Mouse (Mus musculus) 416B (cell line): ENCODE data around the gene Adam22.
"Not testable (repeated sequence)": the region's sequence is repeated elsewhere in the genome, so short reads cannot be mapped to it uniquely, and the experiment has no call there.

ENCODE experiments used
- DNase-seq: peaks from one replicate; pipeline ENCODE4 v3.0.0; 2011; ENCODE audit warnings: low read depth

The Adam22 gene

DNA sequence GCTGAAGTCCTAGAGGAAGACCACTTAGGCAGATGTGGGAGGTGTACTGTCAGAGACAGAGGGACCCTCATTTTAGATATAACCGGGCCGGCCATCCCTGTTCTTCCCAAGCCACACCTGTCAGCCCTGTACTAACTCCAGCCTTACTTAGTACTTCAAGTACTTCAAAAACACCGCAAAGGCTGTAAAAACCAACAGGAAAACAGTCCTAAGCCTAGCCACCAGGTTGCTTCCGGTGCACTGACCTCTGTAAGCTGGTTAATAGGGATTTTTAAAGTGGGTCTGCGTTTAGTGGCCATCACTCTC is 311.0 kb downstream of the Adam22 start:
- DNase-seq: peak; percentile 37

DNA sequence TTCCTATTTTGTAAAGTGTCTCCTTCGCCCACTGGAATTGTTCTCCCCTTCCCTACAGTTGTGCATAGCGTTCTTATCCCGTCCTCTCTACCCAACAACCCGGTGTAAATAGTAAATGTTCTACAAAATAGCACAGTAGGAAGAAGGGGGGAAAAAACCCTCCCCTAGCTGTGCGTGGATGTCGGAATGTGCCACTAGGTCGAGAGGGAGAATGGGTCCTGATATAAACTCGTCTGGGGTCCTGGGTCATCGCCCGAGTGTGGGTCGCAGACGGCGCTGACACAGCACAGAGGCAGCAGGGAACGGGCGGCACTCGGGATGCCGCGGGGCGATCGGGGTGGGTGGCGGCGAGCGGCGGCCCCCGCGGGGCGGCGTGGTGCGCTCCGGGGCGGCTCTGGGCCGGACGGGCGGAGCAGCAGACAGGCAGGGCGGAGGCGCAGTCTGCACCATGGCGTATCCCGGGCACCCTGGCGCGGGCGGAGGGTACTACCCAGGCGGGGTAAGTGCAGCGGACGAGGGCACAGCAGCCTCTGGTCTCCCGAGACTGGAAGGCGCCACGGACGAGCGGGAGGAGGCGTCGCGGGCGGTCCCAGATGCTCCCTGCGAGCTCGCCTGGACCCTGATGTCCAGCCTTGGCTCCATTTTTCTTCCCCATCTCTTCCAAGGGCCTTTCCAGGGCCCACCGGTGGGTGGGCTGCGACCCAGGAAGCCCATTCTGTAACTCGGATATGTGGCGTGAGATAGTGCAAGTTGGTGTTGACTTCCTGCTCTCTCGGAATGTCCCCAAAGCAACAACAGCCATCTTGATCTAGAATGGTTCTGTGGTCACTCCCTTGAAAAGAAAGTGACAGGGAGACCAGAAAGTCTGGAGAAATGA is 311.6 kb downstream of the Adam22 start:
- DNase-seq: peak; percentile 73

DNA sequence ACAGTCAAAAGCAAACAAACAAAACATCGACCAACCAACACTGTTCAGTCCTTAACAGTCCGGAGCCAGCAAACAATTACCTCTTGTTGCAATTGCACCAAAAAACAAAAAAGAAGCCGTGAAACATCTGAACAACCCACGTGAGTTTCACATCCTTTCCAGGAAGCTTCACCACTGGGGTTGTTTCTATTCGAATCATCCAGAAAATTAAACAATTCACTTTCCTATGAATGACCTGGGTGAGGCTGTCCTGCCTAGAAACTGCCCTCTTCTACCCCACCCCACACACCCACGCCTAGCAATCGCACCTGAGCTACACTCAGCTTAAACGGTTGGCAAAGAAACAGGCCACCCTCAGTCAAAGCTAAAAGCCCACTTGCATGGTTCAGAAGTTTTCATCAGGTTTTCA is 312.2 kb downstream of the Adam22 start:
- no peak for DNase-seq

DNA sequence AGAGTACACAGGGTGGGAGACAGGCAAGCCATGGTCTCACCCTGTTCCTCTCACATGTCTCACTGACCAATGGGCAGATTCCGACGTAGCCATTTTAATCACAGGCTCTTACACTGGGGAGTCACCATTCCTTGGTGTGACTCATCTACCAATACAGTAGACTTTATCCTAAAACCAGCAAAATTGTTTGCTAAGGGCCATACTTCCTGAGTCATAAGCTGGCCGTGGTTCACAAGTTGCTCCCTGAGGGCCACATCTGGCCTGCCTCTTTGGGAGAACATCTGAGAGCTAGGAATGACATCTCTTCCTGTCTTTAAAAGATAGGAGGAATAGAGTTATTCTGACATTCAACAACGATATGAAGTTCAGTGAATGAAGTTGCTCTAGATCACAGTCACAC is 314.1 kb downstream of the Adam22 start:
- DNase-seq: peak; percentile 11

DNA sequence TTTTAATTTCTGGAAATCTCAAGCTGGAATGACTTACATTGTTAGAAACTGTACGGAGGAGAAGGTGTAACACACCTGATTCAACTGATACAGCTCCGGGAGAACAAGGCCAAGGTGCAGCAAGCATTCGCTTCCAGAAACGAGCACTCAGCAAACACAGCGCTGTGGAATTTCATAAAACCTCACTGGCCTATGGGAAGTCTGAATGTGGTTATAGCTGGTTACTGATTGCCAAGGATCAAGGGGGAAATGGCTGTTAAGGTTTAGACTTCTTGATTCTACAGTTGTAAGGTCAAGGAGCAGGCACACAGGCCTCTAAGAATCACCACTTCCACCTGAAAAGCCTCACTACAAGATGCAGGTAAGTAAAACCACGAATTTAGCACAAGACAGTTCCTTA is 322.1 kb downstream of the Adam22 start, which contains the start of gene Sri:
TSS of gene Sri (plus strand) at position 224 of the 400 bp plus-strand sequence.
- no peak for DNase-seq

DNA sequence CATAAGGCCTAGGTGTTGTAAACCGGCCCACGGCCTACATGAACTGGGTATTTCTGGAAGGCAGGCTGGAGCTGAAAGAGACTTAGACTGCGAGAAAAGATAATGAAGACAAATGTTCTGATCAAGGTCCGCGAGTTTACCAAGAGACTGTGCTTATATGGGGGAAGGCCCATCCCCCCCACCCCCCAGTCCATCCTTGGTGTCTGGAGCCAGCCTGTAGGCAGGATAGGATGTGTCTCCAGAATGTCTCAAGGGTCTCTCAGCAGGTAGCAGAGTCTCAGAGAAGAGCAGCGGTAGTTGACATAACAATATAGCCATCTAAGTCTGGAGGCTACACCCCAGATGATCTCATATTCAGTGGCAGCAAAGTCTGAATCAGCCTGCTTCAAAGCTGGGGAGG is 333.4 kb downstream of the Adam22 start:
- not testable (repeated sequence) for DNase-seq
